Comparison of ENCODE assay signal across 16 mouse cellular contexts in genomic region chr2:77555980-77556379, GRCm38 (mm10).
"Had no signal": no experiment of that assay in that cellular context is flagged by ENCODE, and none has a peak within 500 bp of the region (broad histone marks: within the 10 kb centered on the region; RNA-seq: fewer than 3 reads in every experiment).

No protein-coding gene starts in this region.

- ATAC-seq: intestine, embryonic 16.5 days; lung, postnatal 0 days; midbrain, embryonic 16.5 days had no signal

- H3K36me3 ChIP-seq: limb, embryonic 13.5 days; neural tube, embryonic 12.5 days had no signal

- H3K9me3 ChIP-seq: limb, embryonic 13.5 days; neural tube, embryonic 12.5 days had no signal

- H3K4me1 ChIP-seq: limb, embryonic 13.5 days; neural tube, embryonic 12.5 days had no signal

- DNase-seq: kidney, adult 8-10 months; kidney, postnatal 25 days; left cerebral cortex, postnatal 4 days; lung, adult 2 months; lung, postnatal 36 days; right cerebral cortex, adult 18-20 months; right cerebral cortex, postnatal 25 days; thymus, postnatal 4 days had no signal

- H3K4me2 ChIP-seq: limb, embryonic 13.5 days; midbrain, embryonic 11.5 days; neural tube, embryonic 12.5 days had no signal

- H3K4me3 ChIP-seq: limb, embryonic 13.5 days; neural tube, embryonic 12.5 days had no signal

- H3K27me3 ChIP-seq: limb, embryonic 13.5 days; neural tube, embryonic 12.5 days had no signal

- H3K27ac ChIP-seq: limb, embryonic 13.5 days; liver, embryonic 14.5 days; neural tube, embryonic 12.5 days; stomach, postnatal 0 days had no signal

- H3K9ac ChIP-seq: limb, embryonic 13.5 days; liver, embryonic 14.5 days; neural tube, embryonic 12.5 days had no signal
